Mouse (Mus musculus) heart, postnatal 36 days (tissue): ENCODE measurements at regions not wholly inside any gene's neighbourhood (a gene's known extent, or its start where the extent isn't known, plus 50 kb on each side); places are given as distances from the start of the nearest gene placed in this dataset.
A peak's percentile ranks its signal among the peaks of the same experiment; 100 is the strongest.
"Not testable (repeated sequence)": the region's sequence is repeated elsewhere in the genome, so short reads cannot be mapped to it uniquely, and the experiment has no call there.

ENCODE experiments used
- DNase-seq, 2 experiments: peaks; one replicate each; pipeline ENCODE4 v3.0.0; 2021 to 2022
- intact Hi-C: fragments of 180-260 bp; cut with DNase I; formaldehyde crosslinking; loops from one replicate; pipeline ENCODE4 v1.15.1; 2025

DNA sequence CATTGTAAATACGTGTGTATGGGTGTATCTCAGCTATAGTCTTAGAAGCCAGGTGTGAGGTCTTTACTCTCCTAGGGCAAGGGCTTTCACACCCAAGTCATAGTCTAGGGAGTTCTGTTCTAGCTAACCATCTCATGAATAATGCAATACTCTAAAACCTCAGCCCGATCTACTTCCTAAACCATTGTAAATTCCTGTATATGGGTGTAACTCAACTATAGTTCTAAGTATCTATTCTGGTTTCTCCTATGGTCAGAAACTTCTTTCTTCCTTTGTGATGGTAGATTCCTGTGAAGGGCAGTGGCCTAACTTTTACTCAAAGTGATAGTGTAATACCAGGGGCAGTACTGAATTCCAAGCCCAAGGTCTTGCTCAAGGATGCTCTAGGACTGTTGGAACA lies 58.7 kb upstream of the Srd5a3 start:
- DNase-seq, intact Hi-C loops: not testable (repeated sequence)

GRCm38 (mm10) chr5:76080429-76080828 lies 59.6 kb upstream of the Srd5a3 start:
- intact Hi-C loops = no loop called here
- no peak for DNase-seq

GRCm38 (mm10) chr5:76079204-76080025 lies 60.7 kb upstream of the Srd5a3 start:
- DNase-seq = peak in 1 of 2 experiments; percentile 16
- intact Hi-C loops = no loop called here

DNA sequence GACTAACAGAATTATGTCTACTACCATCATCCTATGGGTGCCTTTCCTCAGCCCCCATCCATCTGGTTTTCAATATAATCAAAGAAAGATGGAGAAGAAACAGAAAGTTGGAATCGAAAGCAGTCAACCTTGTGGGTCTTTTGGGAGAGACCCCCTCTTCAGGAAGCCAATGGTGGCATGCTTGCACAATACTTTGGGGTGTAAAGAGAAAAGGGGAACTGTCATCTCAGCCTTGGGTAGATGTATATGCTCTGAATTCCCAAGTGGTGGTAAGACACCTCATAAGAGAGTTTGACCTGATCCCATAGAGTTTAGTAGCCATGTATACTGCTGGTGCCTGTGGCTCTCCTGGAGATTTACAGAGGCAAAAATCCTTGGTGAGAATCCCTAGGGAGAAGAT lies 61.6 kb upstream of the Srd5a3 start:
- DNase-seq = no peak
- intact Hi-C loops = no loop called here

GRCm38 (mm10) chr5:76076283-76076682 lies 63.8 kb upstream of the Srd5a3 start:
- intact Hi-C loops = no loop called here
- DNase-seq = no peak

- intact Hi-C loops = no loop called here
- DNase-seq = no peak
These were observed 64.7 kb upstream of the Srd5a3 start for GRCm38 (mm10) chr5:76075401-76075800.

DNA sequence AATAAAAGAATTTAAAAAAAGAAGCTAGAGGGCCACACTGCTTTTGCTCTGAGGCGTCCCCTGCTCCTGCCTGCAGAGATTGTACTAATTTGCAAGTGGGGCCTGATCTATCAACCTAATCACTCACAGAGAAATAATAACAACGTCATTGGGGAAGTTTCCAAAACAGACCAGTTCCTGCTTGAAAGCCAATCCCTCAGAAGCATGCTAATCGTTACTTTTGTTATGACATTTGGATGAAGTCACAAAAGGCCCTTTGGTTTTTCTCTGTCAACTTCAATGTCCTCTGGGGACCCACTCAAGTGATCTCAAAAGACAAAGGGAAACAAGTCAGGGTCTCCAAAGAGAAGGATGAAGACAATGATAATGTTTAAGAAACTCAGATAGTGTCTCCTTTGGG lies 72.2 kb upstream of the Srd5a3 start:
- intact Hi-C loops = loop anchor here (2.0 kb wide), 1 partner anchor 41 kb away; no protein-coding TSS in a partner anchor

DNA sequence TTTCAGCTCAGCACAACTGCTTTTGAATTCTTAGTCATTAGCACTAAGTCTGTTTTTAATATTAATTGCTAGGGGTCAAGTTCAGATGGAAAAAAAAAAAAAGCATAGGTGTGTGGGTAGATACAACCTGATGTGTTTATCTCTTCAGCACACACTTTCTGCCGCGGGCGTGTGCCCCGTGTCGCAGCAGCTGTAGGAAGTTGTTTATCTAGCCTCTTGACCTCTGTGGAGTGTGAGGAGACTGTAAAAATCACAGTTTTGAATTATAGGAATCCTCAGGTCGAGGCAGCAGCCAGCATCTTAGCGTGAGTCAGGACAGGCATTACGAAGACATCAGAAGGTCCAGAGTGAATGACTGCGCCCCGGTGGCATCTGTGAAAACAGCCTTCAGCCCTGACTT lies 72.8 kb upstream of the Srd5a3 start:
- intact Hi-C loops = no loop called here
- no peak for DNase-seq

More for the DNA sequence above, 72.2 kb upstream of the Srd5a3 start:
- no peak for DNase-seq

GRCm38 (mm10) chr5:76065789-76066188 lies 74.3 kb upstream of the Srd5a3 start:
- no peak for DNase-seq
- intact Hi-C loops = no loop called here

DNA sequence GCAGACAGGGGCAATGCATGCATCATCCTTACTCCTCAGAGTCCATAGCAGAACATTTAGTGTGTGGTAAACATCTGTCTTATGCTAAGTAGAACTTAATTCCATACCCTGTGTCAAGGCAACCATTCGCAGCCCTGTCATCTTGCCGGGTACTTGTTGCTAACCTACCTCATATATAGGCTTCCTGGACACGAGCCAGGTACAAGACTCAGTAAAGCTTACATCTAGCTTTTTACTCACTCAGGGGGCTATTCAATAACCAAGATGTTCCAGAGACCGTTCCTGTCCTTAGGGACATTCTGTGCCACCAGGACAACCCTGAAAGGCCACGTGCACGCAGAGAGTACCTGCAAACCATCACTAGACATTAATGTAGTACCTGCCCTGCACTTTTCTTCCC lies 74.8 kb upstream of the Srd5a3 start:
- intact Hi-C loops = no loop called here
- no peak for DNase-seq

- no peak for DNase-seq
- intact Hi-C loops = no loop called here
These were observed 75.4 kb upstream of the Srd5a3 start for GRCm38 (mm10) chr5:76064686-76065085.

- intact Hi-C loops = no loop called here
- DNase-seq = no peak
These were observed 76.6 kb upstream of the Srd5a3 start for GRCm38 (mm10) chr5:76063473-76063872.

- intact Hi-C loops = no loop called here
- no peak for DNase-seq
These were observed 79.8 kb upstream of the Kdr start for GRCm38 (mm10) chr5:76058011-76058410.

DNA sequence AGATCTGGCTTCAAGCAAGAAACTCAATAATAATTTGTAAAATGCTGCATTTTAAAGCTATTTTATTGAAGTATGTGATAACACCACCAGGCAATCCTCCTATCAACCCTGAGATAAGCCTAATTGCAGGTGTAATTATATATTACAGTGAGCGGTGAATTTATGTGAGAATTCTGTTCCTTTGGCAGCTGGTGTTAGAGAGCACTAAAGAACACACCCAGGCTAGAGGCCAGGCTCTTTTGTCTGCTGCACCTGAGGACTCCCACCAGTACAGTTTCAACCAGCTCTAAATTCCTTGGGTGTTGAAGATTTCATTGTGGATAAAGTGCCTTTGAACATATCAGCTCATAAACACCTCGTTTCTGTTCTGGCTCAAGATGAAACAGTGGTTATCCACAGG lies 77.6 kb upstream of the Kdr start:
- no peak for DNase-seq
- intact Hi-C loops = no loop called here

DNA sequence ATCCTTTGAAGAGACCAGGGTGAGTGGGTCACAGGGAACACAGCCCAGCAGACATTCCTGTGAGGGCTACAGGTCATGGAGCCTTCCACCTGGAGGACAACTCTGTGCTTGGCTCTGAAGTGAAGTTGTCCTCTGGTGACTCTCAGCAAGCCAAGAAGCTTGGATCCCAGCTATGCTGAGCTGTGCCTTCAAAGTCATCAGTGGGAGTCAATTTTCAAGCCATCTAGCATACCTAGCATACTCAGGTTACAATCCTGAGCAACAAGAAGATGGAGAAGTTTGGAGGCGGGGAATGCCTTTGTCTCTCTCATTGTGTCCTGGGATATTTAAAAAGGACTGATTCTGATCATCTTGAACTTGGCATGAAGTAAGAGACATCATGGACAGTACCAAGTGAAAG lies 74.5 kb upstream of the Kdr start:
- DNase-seq = no peak
- intact Hi-C loops = no loop called here

DNA sequence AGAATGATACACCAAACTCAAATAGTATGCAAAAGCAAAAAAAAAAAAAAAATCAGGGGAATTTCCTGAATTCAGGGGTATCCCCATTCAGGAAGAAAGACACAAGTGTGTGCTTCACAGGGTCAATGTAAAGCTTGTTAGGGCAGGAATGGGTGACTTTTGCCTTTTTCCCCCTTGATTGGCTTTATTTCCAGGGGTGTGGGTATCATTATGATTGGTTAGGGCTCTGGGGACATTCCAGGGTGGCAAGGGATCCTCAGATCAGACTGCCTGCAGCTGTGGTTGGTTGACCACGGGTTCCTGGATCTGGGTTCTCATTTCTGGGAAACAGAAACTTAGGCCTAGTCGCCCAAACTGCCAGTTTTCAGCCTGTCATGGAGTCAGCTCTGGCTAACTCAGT lies 73.4 kb upstream of the Kdr start:
- no peak for DNase-seq
- intact Hi-C loops = no loop called here

DNA sequence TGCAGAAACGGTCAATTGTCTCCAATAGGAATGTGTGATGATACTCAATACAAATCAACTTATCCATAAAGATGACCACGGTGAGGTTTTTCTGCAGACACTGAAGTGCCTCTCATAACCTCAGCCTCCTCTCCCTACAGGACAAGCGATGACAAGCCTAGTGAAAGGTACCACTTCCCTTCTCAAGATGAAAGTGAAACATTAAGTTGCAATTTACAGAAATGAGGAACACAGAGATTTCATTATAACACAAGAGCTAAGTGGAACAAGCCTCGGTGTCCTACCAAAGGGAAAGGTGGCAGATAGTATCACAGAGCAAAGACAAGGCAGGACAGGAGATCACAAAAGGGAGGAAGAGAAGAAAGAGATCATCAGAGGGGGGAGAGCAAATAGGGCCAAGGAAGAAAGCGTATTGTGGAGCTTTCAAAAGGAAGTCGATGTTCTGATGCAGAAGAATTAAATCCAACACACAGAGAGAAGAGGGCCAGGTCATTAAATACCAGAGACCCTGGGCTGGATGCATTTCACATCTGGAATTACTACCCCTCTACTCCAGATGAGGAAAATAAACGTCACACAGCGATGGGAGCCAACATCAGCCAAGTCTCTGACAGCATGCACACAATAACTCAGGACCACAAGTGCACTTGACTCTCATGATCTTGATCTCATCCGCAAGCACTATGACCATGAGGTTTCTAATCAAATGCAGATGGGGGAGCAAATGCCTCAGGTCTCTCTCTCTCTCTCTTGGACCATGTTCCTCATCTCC lies 70.0 kb upstream of the Kdr start:
- DNase-seq = no peak
- intact Hi-C loops = no loop called here

GRCm38 (mm10) chr5:76043521-76044510 lies 65.6 kb upstream of the Kdr start:
- DNase-seq = no peak
- intact Hi-C loops = loop anchor here (5.0 kb wide), 1 partner anchor 78 kb away; no protein-coding TSS in a partner anchor

DNA sequence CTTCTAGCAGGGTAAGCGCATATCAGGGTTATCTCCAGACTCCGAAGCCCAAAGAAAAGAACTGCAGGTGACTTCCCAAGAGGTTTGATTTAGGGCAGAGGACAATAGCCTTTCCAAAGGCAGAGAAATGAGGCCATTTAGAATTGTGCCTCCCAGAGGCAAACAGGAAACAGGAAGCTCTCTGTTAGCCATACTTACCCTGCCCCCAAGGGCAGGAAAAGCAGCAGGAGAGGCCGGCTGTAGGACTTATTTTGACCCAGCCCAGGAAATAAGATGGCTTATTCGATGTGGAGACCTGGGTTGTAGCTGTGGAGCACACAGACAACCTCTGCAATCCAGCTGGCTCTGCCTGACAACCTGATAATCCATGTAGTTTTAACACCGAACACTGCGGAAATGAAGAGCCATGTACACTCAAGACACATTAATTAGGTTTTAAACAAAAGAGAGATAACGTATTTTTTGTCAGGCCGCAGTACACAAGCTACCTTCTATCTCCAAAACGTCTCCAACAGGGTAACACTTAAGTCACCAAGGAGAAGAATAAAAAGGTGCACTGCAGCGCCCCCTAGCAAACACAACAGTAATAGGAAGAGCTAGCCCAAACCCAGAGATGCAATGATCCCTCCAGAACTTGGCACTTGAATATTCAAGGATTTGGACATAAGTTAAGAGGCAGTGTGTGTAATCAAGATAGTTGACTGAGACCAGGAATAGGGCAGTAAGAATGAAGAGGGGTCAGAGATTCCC lies 62.4 kb upstream of the Kdr start:
- peak; percentile 17 to 50 for DNase-seq
- intact Hi-C loops = loop anchor here (2.0 to 5.0 kb wide), 2 partner anchors 26 to 82 kb away; no protein-coding TSS in a partner anchor

GRCm38 (mm10) chr5:76028729-76029128 lies 50.5 kb upstream of the Kdr start:
- DNase-seq = no peak

More at GRCm38 (mm10) chr5:76028729-76029128, 50.5 kb upstream of the Kdr start:
- intact Hi-C loops = loop anchor here (10.0 kb wide), 1 partner anchor 386 kb away; no protein-coding TSS in a partner anchor
